Mouse (Mus musculus): ENCODE measurements around the gene 6820408C15Rik. TPM values are rescaled to one million over a fixed set of nuclear protein-coding genes. Genes with fewer than 3 reads are reported as not detected.

6820408C15Rik gene
- polyA plus RNA-seq, 1 experiment from 2014 or later: 0.21 TPM

DNA sequence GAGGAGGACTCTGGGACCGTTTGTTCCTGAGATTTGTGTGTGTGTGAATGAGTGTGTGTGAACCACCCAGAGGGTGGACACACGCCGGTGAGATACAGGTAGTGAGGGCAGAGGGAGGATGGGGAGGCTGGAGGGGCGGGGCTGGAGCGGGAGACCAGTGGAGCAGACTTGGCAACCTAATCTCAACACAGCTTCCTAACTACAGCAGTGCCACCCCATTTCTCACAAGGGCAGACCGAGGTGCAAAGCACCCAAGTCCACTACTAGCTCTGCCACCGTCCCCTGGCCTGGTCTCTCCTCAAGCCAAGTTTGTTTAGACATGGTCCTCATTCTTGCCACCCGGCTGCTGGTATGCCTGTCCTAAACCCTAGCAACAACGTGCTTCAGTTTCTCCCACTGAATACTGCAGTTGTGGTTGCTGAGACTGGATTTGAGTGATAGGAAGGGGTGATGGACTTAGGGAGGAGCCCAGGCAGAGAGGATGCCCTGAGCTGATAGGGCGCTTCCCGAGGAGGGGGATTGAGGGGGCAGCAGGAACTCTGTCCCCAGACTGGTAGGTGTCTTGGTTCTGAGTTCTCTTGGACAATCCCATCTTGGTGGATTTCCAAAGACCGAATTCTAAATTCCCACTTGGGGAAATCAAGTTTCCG lies 20.0 kb upstream of the 6820408C15Rik start:
- H3K36me3 ChIP-seq: no peaks in the 10 kb centered on the region
- ATAC-seq (ENCODE audit: low read depth): no peak
- peak overlapping the region; percentile 82 for H3K4me3 ChIP-seq (replicated peaks)
- DNase-seq: no peak
- H3K9ac ChIP-seq: peak overlapping the region; percentile 87; the same call in 1 of the 2 replicates
- peak overlapping the region; percentile 100 for H3K4me2 ChIP-seq
- peaks cover 61% of the 10 kb centered on the region for H3K4me1 ChIP-seq (replicated peaks)
- peak overlapping the region; percentile 95 for H3K27ac ChIP-seq
- WGBS (ENCODE audit: insufficient replicate concordance): 32% methylated on average over 13 of the region's 13 CpGs
- H3K9me3 ChIP-seq (replicated peaks): no peaks in the 10 kb centered on the region
- H3K27me3 ChIP-seq: no peaks in the 10 kb centered on the region

DNA sequence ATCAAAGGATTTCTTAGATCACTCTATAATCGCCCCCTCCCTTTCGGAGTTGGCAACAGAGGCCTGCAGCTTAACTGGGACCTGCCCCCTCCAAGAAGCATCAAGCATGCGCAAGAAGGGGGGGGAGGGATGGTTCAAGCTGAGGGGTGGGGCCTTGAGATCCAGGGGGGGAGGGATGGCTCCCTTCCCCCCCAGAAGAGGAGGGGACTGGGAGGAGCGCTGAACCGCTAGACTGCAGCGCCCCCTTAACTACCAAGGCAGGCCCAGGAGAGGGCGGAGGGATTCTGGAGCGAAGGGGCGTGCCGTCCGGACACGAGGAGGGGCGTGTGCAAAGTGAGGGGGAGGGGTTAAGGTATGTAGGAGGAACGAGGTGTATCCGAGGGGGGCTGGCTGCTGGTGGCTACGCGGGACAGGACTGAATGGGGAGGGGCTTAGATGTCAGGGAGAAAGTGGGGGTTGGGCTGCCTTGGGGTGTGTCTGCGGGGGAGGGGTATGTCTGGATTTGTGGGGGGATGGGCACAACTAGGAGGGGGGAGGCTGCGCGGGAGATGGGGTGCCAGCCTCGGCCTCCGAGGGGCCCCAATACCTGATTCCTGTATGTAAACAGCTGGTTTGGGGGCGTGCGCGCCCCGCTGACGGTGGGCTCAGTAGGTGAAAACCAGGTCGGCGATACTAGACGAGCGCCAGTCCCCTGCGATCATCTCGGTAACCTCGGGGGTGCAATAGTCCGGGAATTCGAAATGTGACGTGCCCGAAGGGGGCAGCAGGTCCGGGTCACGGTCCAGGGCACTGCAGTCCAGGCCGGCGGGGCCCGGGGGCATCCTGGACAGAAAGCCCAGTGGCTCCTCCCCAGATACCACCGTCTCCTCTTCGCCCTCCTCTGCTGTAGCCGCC lies 19.0 kb upstream of the 6820408C15Rik start:
- peak; percentile 82 for DNase-seq
- Histone ChIP-seq H3K4me1 (replicated peaks) (peaks cover 61% of the 10 kb centered on the region), H3K27ac (peak overlapping the region; percentile 95), H3K9me3 (replicated peaks) (no peaks in the 10 kb centered on the region), H3K4me3 (replicated peaks) (peak overlapping the region; percentile 82), H3K4me2 (peak overlapping the region; percentile 100), H3K9ac (peak overlapping the region; percentile 87), H3K27me3 (no peaks in the 10 kb centered on the region), H3K36me3 (no peaks in the 10 kb centered on the region)
- peak; percentile 55 for ATAC-seq (ENCODE audit: low read depth)
- under 1% methylated on average over 43 of the region's 46 CpGs for WGBS (ENCODE audit: insufficient replicate concordance)

- no peaks in the 10 kb centered on the region for H3K36me3 ChIP-seq
Observed at GRCm38 (mm10) chr2:152397004-152397589, 18.3 kb upstream of the 6820408C15Rik start.

GRCm38 (mm10) chr2:152397680-152398435 lies 17.5 kb upstream of the 6820408C15Rik start, which contains the start of gene Sox12:
Gene Sox12 (minus strand): TSS chr2:152398063.
- Histone ChIP-seq H3K27ac (peak within 1 kb of the TSS; percentile 95), H3K36me3 (no peaks in the 10 kb centered on the region), H3K4me3 (replicated peaks) (peak within 1 kb of the TSS; percentile 82), H3K4me1 (replicated peaks) (peaks cover 61% of the 10 kb centered on the region), H3K4me2 (peak within 1 kb of the TSS; percentile 100), H3K9me3 (replicated peaks) (no peaks in the 10 kb centered on the region), H3K27me3 (no peaks in the 10 kb centered on the region), H3K9ac (peak within 1 kb of the TSS; percentile 87)
- peak; percentile 88 for DNase-seq
- under 1% methylated on average over 95 of the region's 104 CpGs for WGBS (ENCODE audit: insufficient replicate concordance)
- ATAC-seq (ENCODE audit: low read depth): peak; percentile 51

More at GRCm38 (mm10) chr2:152397004-152397589, 18.3 kb upstream of the 6820408C15Rik start:
- ATAC-seq (ENCODE audit: low read depth): peak; percentile 10
- no peaks in the 10 kb centered on the region for H3K27me3 ChIP-seq
- peaks cover 61% of the 10 kb centered on the region for H3K4me1 ChIP-seq (replicated peaks)
- peak overlapping the region; percentile 100 for H3K4me2 ChIP-seq
- under 1% methylated on average over 75 of the region's 77 CpGs for WGBS (ENCODE audit: insufficient replicate concordance)
- H3K27ac ChIP-seq: peak overlapping the region; percentile 95
- peak overlapping the region; percentile 82 for H3K4me3 ChIP-seq (replicated peaks)
- peak; percentile 71 for DNase-seq
- peak overlapping the region; percentile 87 for H3K9ac ChIP-seq
- H3K9me3 ChIP-seq (replicated peaks): no peaks in the 10 kb centered on the region

- H3K4me1 ChIP-seq (replicated peaks): peaks cover 62% of the 10 kb centered on the region
- no peaks in the 10 kb centered on the region for H3K27me3 ChIP-seq
- peak overlapping the region; percentile 100 for H3K4me2 ChIP-seq
- peak overlapping the region; percentile 95 for H3K27ac ChIP-seq
- H3K4me3 ChIP-seq (replicated peaks): peak overlapping the region; percentile 82
- ATAC-seq (ENCODE audit: low read depth): peak; percentile 82
- peak; percentile 93 for DNase-seq
- H3K9me3 ChIP-seq (replicated peaks): no peaks in the 10 kb centered on the region
- no peaks in the 10 kb centered on the region for H3K36me3 ChIP-seq
- under 1% methylated on average over 38 of the region's 38 CpGs for WGBS (ENCODE audit: insufficient replicate concordance)
- H3K9ac ChIP-seq: peak overlapping the region; percentile 87
Observed at GRCm38 (mm10) chr2:152398691-152399090, 16.7 kb upstream of the 6820408C15Rik start.

DNA sequence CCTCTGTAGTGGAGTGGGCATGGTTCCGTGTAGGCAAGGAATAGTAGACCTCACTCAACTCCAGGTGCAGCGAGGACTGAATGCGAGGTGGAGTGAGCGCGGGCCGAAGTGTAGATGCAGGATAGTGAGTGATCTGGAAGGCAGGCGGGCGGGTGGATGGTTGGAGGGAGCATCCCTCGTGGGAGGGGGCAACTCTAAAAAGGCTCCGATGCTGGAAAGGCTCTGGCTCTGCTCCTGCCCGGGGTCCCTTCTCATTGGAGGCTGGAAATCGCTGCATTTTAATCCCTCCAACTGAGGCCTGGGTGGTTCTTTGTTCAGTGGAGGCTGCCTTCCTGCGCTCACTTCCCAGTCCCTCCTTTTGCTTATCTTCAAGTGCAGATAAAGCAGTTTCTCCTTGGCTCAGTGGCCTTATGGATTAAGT lies 16.3 kb upstream of the 6820408C15Rik start:
- ATAC-seq (ENCODE audit: low read depth) (no peak), DNase-seq (no peak)
- peak overlapping the region; percentile 82 for H3K4me3 ChIP-seq (replicated peaks)
- peaks cover 62% of the 10 kb centered on the region for H3K4me1 ChIP-seq (replicated peaks)
- WGBS (ENCODE audit: insufficient replicate concordance): 4% methylated on average over 13 of the region's 13 CpGs
- no peaks in the 10 kb centered on the region for H3K27me3 ChIP-seq
- no peaks in the 10 kb centered on the region for H3K9me3 ChIP-seq (replicated peaks)
- H3K27ac ChIP-seq: peak overlapping the region; percentile 95
- peak overlapping the region; percentile 87 for H3K9ac ChIP-seq
- H3K36me3 ChIP-seq: no peaks in the 10 kb centered on the region
- peak overlapping the region; percentile 100 for H3K4me2 ChIP-seq

DNA sequence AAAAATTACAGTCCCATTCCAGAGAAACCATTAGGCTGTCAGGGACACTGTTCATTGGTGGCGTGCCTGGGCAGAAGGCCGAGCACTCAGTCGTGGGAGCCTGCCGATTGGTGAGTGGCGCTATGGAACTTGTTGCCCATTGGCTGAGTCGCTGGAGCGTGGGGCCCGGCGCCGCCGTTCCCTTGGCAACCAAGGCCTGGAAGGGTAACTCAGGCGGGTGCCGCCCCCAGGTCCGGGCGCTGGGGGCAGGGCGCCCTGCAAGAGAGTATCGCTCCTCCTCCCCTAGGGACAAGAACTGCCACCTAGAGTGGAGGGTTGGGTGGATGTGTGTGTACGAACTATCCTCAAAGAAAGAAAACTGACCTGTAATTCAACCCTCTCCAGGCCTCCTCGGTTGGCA lies 9.3 kb upstream of the 6820408C15Rik start:
- Histone ChIP-seq H3K9me3 (replicated peaks) (no peaks in the 10 kb centered on the region), H3K36me3 (no peaks in the 10 kb centered on the region), H3K4me1 (replicated peaks) (peaks cover 58% of the 10 kb centered on the region), H3K9ac (peak overlapping the region; percentile 60), H3K27ac (peak overlapping the region; percentile 76), H3K4me3 (replicated peaks) (peak overlapping the region; percentile 52), H3K27me3 (no peaks in the 10 kb centered on the region), H3K4me2 (peak overlapping the region; percentile 77)
- WGBS (ENCODE audit: insufficient replicate concordance): under 1% methylated on average over 19 of the region's 19 CpGs
- peak; percentile 96 for DNase-seq
- peak; percentile 98 for ATAC-seq (ENCODE audit: low read depth)

GRCm38 (mm10) chr2:152409781-152410180 lies 5.6 kb upstream of the 6820408C15Rik start:
- H3K4me3 ChIP-seq (replicated peaks): no peak overlapping the region
- DNase-seq: no peak
- peaks cover 66% of the 10 kb centered on the region for H3K4me1 ChIP-seq (replicated peaks)
- peak overlapping the region; percentile 88; the same call in 1 of the 2 replicates for H3K27ac ChIP-seq
- H3K9ac ChIP-seq: no peak overlapping the region
- no peaks in the 10 kb centered on the region for H3K9me3 ChIP-seq (replicated peaks)
- no peak for ATAC-seq (ENCODE audit: low read depth)
- WGBS (ENCODE audit: insufficient replicate concordance): 76% methylated on average over 6 of the region's 6 CpGs
- no peaks in the 10 kb centered on the region for H3K27me3 ChIP-seq
- H3K36me3 ChIP-seq: peaks cover 6% of the 10 kb centered on the region
- no peak overlapping the region for H3K4me2 ChIP-seq

DNA sequence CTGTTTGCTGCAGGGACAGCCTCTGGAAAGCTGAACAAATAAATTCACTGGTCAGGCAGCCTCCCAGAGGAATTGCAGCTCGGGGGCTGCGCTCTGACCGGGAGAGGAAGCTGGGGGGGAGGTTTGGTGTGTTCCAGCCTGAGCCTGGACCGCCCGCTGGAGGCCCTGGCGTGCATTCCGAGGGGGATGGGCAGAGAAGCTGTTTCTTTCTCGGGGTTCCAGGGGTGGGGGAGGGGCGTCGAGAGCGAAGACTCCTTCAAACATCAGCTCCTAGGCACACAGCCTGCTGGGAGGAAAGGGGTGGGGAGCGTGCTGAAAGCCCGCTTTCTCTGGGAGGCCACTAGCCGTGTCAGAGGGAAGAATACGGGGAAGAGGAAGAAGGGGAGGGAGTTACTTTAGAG lies 4.4 kb upstream of the 6820408C15Rik start:
- DNase-seq (no peak), ATAC-seq (ENCODE audit: low read depth) (no peak)
- Histone ChIP-seq H3K36me3 (peaks cover 11% of the 10 kb centered on the region), H3K27ac (peak overlapping the region; percentile 88), H3K27me3 (no peaks in the 10 kb centered on the region), H3K4me1 (replicated peaks) (peaks cover 64% of the 10 kb centered on the region), H3K9ac (peak overlapping the region; percentile 97), H3K4me3 (replicated peaks) (peak overlapping the region; percentile 96), H3K4me2 (peak overlapping the region; percentile 87), H3K9me3 (replicated peaks) (no peaks in the 10 kb centered on the region)
- WGBS (ENCODE audit: insufficient replicate concordance): 8% methylated on average over 15 of the region's 15 CpGs

- H3K27ac ChIP-seq: peak overlapping the region; percentile 88
- H3K4me1 ChIP-seq (replicated peaks): peaks cover 60% of the 10 kb centered on the region
- no peaks in the 10 kb centered on the region for H3K27me3 ChIP-seq
- DNase-seq (no peak), ATAC-seq (ENCODE audit: low read depth) (no peak)
- peak overlapping the region; percentile 96 for H3K4me3 ChIP-seq (replicated peaks)
- WGBS (ENCODE audit: insufficient replicate concordance): 25% methylated on average over 7 of the region's 7 CpGs
- H3K9me3 ChIP-seq (replicated peaks): 0 out of 2 replicates have a peak, but pooled peaks cover 3% of the 10 kb centered on the region
- H3K36me3 ChIP-seq: peaks cover 15% of the 10 kb centered on the region
- peak overlapping the region; percentile 87 for H3K4me2 ChIP-seq
- peak overlapping the region; percentile 97 for H3K9ac ChIP-seq
Observed at GRCm38 (mm10) chr2:152411471-152411870, 3.9 kb upstream of the 6820408C15Rik start.
